Mouse (Mus musculus): ENCODE measurements around the gene Zbtb12.

Gene Zbtb12

DNA sequence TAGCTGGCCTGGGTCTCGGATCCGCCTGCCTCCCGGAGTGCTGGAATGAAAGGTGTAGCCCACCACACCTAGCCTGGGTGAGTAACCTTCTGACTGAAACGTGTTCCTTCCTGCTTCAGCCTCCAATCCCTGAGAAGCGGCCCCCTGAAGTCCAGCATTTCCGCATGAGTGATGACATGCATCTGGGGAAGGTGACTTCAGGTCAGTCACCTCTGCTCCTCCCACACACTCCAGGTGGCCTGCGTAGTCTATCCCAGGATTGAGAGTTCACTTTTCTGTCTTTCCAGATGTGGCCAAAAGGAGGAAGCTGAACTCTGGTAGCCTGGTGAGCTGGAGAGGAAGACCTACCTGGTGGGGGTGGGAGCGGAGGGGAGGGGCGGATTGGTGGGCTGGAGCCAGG is 23.6 kb downstream of the Zbtb12 start:
- DNase-seq, result no peak

DNA sequence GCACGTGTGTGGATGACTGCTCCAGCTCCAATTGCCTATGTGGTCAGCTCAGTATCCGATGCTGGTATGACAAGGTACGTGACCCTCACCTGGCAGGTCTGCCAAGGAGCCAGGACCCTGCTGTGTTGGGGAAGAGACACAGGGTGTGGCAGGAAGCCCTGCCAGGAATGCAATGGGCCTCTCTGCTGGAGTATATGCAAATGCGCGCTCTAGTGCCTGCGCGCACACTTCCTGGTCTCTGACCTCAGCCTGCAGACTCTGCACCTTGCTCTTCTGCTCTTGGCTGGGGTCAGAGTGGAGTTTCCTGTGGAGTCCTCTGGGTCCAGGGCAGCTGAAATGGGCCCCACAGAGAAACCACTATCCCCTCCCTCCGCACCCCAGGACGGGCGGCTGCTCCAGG is 31.7 kb downstream of the Zbtb12 start:
- no peak for DNase-seq

DNA sequence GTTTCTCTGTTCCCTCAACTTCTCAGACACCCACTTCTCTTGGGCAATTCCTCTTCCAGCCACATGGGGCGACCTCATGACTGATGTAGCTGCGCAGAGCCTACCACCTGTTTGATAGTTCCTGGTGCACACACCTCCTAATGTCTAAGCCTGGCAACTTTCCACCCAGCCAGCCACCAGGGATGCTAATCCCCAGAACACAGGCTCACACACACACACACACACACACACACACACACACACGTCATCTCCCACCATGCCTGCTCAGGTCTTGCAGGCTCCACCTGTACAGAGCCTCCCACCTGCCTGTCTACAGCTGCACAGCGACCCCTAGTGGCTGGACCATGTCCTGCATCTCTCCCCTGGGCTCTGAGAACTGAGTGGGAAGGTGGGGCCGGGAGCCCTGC is 32.7 kb downstream of the Zbtb12 start:
- peak; percentile 77 to 88 for DNase-seq

DNA sequence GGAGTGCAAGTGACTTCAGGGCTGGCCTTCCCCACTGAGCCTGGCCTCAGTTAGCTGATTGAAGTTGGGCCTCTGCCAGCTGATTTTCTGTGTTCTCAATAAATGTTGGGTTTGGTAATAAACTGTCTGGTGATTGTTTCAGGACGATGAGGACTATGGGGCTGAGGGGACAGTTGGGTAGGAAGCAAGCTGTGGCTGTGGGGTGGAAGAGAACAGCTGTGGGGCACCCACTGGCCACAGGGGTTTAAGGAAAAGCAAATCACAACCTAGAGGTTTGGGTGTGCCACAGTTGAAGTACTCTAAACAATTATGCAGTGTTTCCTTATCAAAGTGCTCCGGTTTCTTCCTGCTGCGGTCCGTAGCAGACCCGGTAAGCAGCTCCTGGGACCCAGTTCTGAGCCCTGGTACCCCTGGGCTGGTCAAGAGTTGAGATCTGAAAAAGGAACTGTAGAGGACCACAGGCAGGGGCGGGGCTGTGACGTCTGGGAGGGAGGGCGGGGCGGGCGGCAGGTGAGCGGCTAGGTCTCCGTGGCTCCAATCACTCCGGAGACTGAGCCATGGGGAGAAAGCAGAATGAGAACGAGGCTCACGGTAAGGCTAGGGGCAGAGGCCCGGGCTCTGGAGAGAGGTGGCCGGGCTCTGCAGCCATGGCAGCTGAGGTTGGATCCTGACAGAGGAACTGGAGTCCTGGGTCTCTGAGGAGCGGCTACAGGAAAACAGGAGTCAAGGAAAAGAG is 34.8 kb downstream of the Zbtb12 start, which contains the start of gene Slc44a4:
Slc44a4 (plus strand) TSS at position 537 of the 736 bp plus-strand sequence.
- DNase-seq, result no peak

DNA sequence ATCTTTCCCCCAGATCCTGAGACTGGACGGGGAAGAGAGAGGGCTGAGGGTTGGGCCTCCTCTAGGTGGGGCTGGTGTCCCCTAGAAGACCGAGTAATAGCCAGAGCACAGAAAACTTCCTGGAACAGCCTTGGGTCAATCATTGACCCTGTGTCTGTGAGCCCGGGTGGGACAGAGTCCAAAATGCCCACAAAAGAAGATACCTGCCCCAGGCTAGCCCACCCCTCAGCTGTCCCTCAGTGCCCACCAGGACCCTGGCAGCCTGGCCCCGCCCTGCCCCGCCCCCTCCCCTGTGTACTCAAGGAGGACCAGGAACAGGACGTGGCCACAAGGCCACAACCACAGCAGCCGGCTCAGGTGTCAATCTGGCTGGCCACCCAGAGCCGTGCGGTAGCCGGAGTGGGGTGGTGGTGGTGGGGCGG is 36.1 kb downstream of the Zbtb12 start:
- DNase-seq, result peak; percentile 53 to 55

DNA sequence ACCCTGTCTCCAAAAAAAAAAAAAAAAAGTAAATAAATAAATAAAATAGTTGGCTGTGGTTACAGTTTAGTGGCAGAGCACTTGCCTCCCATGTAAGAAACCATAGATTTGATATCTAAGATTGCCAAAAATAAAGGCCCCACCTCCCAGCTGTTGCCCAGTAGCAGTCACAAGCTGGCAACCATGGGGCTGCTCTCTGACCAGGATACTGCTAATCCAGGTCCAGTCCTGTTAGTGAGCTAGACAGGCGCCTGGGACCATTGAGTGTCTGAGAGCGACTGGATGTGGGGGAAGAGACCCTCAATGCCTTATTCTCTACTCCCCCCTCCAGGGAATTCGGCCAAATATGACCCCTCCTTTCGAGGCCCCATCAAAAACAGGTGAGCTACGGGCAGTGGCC is 37.0 kb downstream of the Zbtb12 start:
- DNase-seq, result no peak

DNA sequence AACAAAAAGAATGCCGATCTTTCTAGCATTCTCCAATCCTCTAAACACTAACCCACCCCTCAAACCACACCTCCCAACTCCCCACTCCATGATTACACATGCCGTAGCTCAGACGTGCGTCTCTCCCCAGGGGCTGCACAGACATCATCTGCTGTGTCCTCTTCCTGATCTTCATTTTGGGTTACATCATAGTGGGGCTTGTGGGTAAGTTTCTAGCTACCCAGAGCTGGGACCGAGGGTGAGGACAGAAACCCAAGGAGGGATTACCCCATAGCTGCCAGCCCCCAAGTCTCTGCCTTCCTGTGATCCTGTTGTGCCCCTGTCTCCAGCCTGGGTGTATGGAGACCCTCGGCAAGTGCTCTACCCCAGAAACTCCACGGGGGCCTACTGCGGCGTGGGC is 37.9 kb downstream of the Zbtb12 start:
- DNase-seq, result no peak

DNA sequence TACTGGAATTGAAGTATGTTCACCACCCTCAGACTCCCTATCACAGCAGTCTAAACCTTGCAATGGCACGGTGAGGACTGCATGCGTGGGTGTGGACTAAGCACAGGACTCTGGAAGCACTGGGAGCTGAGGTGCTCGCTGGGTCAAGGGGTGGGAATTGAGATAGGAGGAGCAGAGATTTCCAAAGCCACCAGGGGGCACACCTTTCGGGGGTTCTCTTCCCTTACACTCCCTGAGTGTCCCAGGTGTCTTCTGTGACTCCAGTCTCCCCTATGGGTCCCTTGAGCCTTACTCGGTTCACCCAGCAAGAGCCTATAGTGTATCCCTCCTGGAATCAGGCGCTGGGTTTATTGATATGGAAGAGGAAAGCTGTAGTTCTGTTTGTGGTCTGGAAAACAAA is 43.7 kb downstream of the Zbtb12 start:
- DNase-seq, result no peak

DNA sequence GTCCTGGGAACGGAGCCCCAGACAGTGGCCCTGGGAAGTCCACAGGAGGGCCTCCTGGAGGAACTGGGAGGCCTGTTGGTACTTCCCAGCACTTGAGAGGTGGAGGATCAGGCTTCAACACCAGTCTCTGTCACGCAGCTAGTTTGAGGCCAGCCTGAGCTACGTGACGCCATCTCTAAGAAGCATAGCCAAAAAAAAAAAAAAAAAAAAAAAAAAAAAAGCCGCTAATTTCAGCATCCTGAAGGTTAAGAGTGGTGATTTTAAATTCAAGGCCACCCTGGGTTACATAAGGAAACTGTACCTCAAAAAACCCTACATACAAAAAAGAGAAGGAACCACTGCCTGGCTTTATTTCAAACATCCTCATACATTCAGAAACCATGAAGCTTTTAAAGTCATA is 45.0 kb downstream of the Zbtb12 start:
- no peak for DNase-seq

DNA sequence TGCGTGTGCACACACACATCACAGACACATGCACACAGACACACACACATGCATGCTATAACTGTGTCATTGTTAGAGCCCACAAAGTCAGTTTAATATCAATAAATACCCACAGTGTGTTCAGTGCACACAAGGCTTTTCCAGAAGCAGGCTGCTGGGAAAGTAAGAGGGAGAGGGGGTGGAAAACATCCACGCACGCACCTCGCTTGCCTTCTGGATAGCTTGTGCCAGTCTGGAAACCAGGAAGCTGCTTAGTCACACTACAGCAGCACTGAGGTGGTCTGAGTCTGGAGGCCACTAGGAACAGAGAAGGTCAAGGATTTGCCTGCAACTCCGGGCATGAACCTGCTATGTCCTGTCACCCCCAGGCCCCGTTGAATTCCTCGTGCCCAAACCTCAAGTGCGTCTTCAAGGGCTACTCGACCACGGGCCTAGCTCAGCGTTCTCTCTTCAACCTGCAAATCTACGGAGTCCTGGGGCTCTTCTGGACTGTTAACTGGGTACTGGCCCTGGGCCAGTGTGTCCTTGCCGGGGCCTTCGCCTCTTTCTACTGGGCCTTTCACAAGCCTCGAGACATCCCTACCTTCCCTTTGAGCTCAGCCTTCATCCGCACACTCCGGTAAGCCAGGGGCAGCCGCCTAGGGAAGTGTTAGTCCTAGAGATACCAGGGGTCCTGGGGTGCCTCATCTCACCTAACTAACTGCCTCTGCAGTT is 48.2 kb downstream of the Zbtb12 start:
- DNase-seq, result peak in 1 of 2 experiments; percentile 63

DNA sequence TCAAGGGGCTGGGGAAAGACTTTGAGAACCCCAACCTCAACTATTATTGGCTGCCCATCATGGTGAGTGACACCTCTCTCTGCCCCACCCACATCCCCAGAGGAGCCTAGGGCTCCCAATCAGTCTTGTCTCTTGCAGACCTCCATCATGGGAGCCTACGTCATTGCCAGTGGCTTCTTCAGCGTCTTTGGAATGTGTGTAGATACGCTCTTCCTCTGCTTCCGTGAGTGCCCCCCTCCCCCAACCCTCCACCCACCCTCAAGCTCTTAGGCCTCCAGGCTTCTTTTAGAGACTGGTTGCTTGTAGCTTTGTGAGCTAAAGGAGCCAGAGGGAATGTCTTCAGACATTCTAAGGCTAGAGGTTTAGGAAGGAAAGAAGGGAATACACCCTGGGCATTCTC is 49.6 kb downstream of the Zbtb12 start:
- no peak for DNase-seq

DNA sequence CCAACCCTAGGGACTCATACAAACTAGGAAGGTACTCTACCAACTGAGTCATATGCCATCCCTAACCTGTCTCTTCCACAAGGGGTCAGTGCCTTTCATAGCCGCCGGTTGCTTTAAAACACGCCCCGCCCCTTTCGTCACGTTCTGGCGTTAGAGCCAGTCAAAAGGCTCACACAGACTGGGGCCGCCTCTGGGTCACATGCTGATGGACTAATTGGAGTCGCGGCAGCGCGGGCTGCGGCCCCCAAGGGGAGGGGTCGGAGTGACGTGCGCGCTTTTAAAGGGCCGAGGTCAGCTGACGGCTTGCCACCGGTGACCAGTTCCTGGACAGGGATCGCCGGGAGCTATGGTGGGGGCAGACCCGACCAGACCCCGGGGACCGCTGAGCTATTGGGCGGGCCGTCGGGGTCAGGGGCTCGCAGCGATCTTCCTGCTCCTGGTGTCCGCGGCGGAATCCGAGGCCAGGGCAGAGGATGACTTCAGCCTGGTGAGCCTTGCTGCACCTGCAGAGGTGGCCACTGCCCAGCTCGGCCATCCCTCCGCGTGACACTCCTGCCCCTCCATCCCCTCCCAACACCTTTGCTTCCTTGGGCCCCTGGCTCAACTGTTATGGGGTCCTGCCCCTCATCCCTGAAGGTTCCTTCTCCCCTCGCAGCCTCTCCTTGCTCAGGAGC is 51.9 kb downstream of the Zbtb12 start, which contains the start of gene Neu1:
Neu1 (plus strand) TSS at position 193 of the 674 bp plus-strand sequence.
- DNase-seq, result peak; percentile 98 to 99

DNA sequence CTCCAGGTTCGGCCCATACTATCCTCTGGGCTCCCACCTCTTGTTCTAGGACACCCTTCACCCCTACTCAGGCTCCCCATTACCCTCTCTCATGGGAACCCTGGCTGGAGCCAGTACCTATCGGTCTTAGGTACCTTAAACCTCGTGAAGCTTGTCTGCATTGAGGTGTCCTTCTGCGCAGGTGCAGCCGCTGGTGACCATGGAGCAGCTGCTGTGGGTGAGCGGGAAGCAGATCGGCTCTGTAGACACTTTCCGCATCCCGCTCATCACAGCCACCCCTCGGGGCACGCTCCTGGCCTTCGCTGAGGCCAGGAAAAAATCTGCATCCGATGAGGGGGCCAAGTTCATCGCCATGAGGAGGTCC is 52.4 kb downstream of the Zbtb12 start:
- peak; percentile 30 to 35 for DNase-seq

DNA sequence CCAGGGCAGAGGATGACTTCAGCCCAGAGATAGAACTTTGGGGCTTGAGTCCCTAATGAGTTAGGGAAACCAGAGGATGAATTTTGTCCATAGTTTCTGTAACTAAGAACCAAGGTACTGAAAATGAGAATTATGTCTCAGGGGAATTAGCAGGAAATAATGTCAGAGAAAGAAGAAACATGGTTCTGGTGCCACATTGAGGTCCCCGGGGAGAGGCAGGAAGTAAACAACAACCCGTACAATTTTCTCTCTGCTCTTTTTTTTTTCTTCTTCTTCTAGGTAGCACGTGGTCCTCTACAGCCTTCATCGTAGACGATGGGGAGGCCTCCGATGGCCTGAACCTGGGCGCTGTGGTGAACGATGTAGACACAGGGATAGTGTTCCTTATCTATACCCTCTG is 53.0 kb downstream of the Zbtb12 start:
- DNase-seq, result no peak

DNA sequence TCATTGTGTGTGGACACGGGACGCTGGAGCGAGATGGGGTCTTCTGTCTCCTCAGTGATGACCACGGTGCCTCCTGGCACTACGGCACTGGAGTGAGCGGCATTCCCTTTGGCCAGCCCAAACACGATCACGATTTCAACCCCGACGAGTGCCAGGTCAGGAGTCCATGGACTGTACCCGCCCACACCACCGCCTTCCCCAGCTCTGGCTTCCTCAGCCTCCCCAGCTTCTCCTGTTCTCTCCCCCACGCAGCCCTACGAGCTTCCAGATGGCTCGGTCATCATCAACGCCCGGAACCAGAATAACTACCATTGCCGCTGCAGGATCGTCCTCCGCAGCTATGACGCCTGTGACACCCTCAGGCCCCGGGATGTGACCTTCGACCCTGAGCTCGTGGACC is 54.7 kb downstream of the Zbtb12 start:
- no peak for DNase-seq

DNA sequence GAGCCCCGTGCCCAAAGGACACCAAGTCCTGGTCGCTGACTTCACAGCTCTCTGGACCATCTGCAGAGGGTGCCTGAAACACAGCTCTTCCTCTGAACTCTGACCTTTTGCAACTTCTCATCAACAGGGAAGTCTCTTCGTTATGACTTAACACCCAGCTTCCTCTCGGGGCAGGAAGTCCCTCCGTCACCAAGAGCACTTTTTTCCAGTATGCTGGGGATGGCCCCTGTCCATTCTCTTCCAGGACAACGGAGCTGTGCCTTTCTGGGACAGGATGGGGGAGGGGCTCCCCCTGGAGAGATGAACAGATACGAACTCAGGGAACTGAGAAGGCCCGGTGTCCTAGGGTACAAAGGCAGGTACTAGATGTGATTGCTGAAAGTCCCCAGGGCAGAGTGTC is 55.5 kb downstream of the Zbtb12 start:
- DNase-seq, result peak; percentile 52 to 57

DNA sequence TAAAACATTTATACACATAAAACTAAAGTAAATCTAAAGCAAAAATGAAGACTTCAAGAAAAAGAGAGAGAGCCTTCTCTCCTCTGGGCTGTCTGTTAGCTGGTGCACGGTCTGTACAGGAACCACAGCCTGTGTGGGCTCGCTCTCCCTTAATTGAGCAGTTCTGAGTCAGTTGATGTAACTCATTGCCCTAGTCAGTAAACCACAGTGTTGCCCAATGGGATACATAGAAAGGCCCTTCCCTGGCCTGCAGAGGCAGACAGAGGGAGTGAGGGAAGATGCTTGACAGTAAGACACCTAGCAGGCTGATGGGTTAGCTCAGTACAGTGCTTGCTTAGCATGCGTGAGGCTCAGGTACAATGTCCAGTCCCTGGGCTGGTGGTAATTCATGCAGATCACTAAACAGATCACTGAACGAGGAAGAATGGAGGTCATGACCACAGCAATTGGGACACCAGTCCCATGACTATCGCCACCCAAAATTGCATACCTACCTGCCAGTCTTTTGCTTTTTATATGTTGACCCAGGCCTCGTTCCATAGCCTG is 58.8 kb downstream of the Zbtb12 start:
- DNase-seq, result no peak

DNA sequence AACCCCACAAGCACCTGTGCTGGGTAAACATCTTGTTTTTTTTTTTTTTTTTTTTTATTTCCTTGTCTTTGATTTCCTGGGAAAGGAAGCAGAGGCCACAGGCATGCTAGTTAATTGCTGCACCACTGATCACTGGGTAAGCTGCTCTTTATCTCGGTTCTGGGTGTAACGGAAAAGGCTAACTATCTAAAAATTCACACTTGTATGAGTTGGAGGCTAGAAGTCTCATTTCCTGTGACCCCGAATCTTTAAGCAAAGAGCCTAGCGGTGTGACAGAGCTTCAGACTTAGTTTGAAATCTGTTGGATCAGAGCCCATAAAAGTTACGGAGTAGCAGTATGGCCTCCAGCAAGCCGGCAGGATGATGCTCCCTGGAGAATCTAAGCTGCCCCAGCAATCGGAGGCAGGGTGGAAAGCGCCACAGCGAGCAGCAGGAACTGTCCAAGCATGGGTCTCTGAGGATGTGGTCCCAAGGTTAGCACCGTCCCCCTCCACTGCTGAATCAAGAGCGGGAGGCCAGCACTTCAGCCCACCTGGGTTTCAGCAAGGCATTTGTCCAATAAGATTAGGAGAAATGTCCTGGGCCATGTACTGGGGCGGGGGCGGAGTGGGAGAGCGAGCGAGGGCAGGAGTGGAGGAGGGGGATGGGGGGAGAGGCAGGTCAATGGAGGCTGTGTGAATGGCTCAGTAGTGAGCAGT is 62.2 kb downstream of the Zbtb12 start:
- DNase-seq, result no peak

DNA sequence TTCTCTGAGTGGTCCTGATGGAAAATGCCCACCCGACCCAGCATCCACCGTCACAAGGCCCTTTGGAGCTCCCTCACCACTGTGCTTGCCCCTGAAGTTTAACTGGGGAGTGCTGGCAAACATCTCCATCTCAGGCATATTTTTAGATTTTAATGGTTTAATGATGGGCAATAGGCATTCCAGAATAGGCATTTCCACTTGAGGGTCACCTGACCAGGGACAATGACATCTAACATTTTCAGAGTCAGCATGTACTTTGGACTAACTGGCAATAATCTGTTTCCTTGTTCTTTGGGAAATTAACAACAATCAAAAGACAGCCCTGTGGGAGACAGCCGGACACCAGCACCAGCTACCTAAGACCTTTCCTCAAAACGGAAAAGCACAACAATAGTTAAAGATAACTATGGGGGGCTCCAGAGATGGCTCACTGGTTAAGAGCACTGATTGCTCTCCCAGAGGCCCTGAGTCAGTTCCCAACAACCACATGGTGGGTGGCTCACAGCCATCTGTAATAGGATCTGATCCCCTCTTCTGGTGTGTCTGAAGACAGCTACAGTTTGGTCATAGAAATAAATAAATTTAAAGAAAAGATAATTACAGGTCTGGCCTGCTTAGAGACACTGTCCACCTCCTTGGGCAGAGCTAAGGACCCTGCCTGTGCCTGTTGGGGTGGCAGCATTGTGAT is 64.0 kb downstream of the Zbtb12 start:
- no peak for DNase-seq

DNA sequence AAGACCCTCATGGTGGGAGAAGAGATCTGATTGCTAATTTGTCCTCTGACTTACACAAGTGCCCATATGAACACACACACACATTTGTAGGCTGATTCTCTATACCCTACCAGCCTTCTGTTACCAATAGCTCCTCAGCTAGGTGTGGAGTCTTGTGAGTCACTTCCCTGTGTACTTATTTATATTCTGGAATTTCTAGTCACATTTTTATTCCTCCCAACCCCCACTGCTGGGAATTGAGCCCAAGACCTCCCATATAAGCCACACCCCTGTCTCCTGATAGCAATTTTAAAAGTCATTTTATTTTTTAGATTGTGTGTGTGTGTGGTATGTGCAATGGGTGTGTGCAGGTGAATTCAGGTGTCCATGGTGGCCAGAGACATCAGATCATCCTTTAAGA is 65.1 kb downstream of the Zbtb12 start:
- no peak for DNase-seq
